Mouse (Mus musculus) right cerebral cortex, postnatal 14 days (tissue): ENCODE measurements around the gene Gm21974.
"Not testable (repeated sequence)": the region's sequence is repeated elsewhere in the genome, so short reads cannot be mapped to it uniquely, and the experiment has no call there.

Source experiments
- DNase-seq: peaks from one replicate; pipeline ENCODE4 v3.0.0; 2022

Gm21974 gene

GRCm38 (mm10) chr7:127912938-127913337 is 17.7 kb upstream of the Gm21974 start:
- no peak for DNase-seq

GRCm38 (mm10) chr7:127912190-127912871 is 17.1 kb upstream of the Gm21974 start, which contains the start of gene Kat8:
Gene Kat8, plus strand, starts transcription at chr7:127912516.
- peak; percentile 84 for DNase-seq

GRCm38 (mm10) chr7:127908656-127909055 is 13.4 kb upstream of the Gm21974 start:
- no peak for DNase-seq

- no peak for DNase-seq
Observed at GRCm38 (mm10) chr7:127907939-127908338, 12.7 kb upstream of the Gm21974 start.

- peak; percentile 83 for DNase-seq
Observed at GRCm38 (mm10) chr7:127903971-127904796, 8.9 kb upstream of the Gm21974 start, which contains the start of gene Bckdk. Gene Bckdk, plus strand, starts transcription at chr7:127904082.

- no peak for DNase-seq
Observed at GRCm38 (mm10) chr7:127901772-127902171, 6.5 kb upstream of the Gm21974 start.

- DNase-seq: no peak
Observed at GRCm38 (mm10) chr7:127899997-127900396, 4.7 kb upstream of the Gm21974 start.

- no peak for DNase-seq
Observed at GRCm38 (mm10) chr7:127898179-127898956, 3.1 kb upstream of the Gm21974 start.

- DNase-seq: no peak
Observed at GRCm38 (mm10) chr7:127897542-127897941, 2.3 kb upstream of the Gm21974 start.

GRCm38 (mm10) chr7:127896384-127896783 is 1.1 kb upstream of the Gm21974 start:
- DNase-seq: peak; percentile 73

- DNase-seq: not testable (repeated sequence)
Observed at GRCm38 (mm10) chr7:127895891-127896290, 637 bp upstream of the Gm21974 start.

- DNase-seq: no peak
Observed at GRCm38 (mm10) chr7:127894480-127894879, 774 bp downstream of the Gm21974 start.

GRCm38 (mm10) chr7:127890798-127891197 is 4.5 kb downstream of the Gm21974 start, which contains the start of gene Prss53:
Gene Prss53, minus strand, starts transcription at chr7:127890970.
- no peak for DNase-seq

- DNase-seq: no peak
Observed at GRCm38 (mm10) chr7:127888821-127889220, 6.4 kb downstream of the Gm21974 start.

- DNase-seq: no peak
Observed at GRCm38 (mm10) chr7:127887781-127888180, 7.5 kb downstream of the Gm21974 start.

GRCm38 (mm10) chr7:127887191-127887590 is 8.1 kb downstream of the Gm21974 start:
- DNase-seq: no peak

GRCm38 (mm10) chr7:127886551-127886950 is 8.7 kb downstream of the Gm21974 start:
- DNase-seq: no peak

- DNase-seq: no peak
Observed at GRCm38 (mm10) chr7:127885951-127886350, 9.3 kb downstream of the Gm21974 start.

GRCm38 (mm10) chr7:127880431-127880830 is 14.8 kb downstream of the Gm21974 start:
- DNase-seq: no peak

GRCm38 (mm10) chr7:127879301-127879700 is 16.0 kb downstream of the Gm21974 start:
- no peak for DNase-seq

- DNase-seq: peak; percentile 91
Observed at GRCm38 (mm10) chr7:127876467-127877348, 18.5 kb downstream of the Gm21974 start, which contains the start of gene Zfp668. Gene Zfp668, minus strand, starts transcription at chr7:127876828.

- DNase-seq: peak; percentile 62
Observed at GRCm38 (mm10) chr7:127876041-127876466, 19.2 kb downstream of the Gm21974 start, which contains the start of gene Zfp646. Gene Zfp646, plus strand, starts transcription at chr7:127876221.
